Mouse (Mus musculus) neural tube, embryonic 15.5 days (tissue): ENCODE results near the gene Gm49337. TPM values are rescaled to one million over a fixed set of nuclear protein-coding genes. Genes with fewer than 3 reads are reported as not detected.

Experiments
- ATAC-seq: fragments of 200-750 bp; cut with Nextera tagmentation; 2 replicates; pipeline ENCODE4 v1.8.0; 2017; ENCODE audit warnings: mild to moderate bottlenecking, moderate TSS enrichment, moderate library complexity; ENCODE audit not compliant: low FRiP score
- H3K27ac ChIP-seq: fragments of 300-500 bp; sonication (generic); replicated peaks from 2 replicates; pipeline ENCODE4 v1.5.1; 2015; ENCODE audit warnings: mild to moderate bottlenecking, inconsistent platforms
- H3K27me3 ChIP-seq: fragments of 300-500 bp; sonication (generic); replicated peaks from 2 replicates; pipeline ENCODE4 v1.6.1; 2015; ENCODE audit warnings: inconsistent platforms
- H3K36me3 ChIP-seq: fragments of 300-500 bp; sonication (generic); 2 replicates; pipeline ENCODE4 v1.6.1; 2015; ENCODE audit warnings: inconsistent platforms
- H3K4me1 ChIP-seq: fragments of 300-500 bp; sonication (generic); 2 replicates; pipeline ENCODE4 v1.6.1; 2015; ENCODE audit warnings: inconsistent platforms
- H3K4me2 ChIP-seq: fragments of 300-500 bp; sonication (generic); 2 replicates; pipeline ENCODE4 v1.6.1; 2015; ENCODE audit warnings: inconsistent platforms, mild to moderate bottlenecking, moderate library complexity
- H3K4me3 ChIP-seq: fragments of 300-500 bp; sonication (generic); replicated peaks from 2 replicates; pipeline ENCODE4 v1.5.1; 2015; ENCODE audit warnings: mild to moderate bottlenecking, inconsistent platforms
- H3K9ac ChIP-seq: fragments of 300-500 bp; sonication (generic); replicated peaks from 2 replicates; pipeline ENCODE4 v1.6.1; 2015; ENCODE audit warnings: mild to moderate bottlenecking, inconsistent platforms
- H3K9me3 ChIP-seq: fragments of 300-500 bp; sonication (generic); replicated peaks from 2 replicates; pipeline ENCODE4 v1.6.1; 2016; ENCODE audit warnings: inconsistent platforms
- WGBS: fragments of 180-500 bp; shearing (Covaris S2); methylation state at CpG from one replicate; pipeline ENCODE4 v1.1.7; 2015; ENCODE audit warnings: mixed read lengths; 5-methylcytosine and 5-hydroxymethylcytosine counted together
- polyA plus RNA-seq: library from polyadenylated mRNA; unstranded; fragments of >200 nt; fragmentation: Nextera tagmentation; extraction: Ambion mirVana; gene quantifications from 2 replicates; pipeline ENCODE4 v1.2.1, GENCODE M21; 2015

Gene Gm49337
- polyA plus RNA-seq, 1 experiment from 2014 or later, result not detected

DNA sequence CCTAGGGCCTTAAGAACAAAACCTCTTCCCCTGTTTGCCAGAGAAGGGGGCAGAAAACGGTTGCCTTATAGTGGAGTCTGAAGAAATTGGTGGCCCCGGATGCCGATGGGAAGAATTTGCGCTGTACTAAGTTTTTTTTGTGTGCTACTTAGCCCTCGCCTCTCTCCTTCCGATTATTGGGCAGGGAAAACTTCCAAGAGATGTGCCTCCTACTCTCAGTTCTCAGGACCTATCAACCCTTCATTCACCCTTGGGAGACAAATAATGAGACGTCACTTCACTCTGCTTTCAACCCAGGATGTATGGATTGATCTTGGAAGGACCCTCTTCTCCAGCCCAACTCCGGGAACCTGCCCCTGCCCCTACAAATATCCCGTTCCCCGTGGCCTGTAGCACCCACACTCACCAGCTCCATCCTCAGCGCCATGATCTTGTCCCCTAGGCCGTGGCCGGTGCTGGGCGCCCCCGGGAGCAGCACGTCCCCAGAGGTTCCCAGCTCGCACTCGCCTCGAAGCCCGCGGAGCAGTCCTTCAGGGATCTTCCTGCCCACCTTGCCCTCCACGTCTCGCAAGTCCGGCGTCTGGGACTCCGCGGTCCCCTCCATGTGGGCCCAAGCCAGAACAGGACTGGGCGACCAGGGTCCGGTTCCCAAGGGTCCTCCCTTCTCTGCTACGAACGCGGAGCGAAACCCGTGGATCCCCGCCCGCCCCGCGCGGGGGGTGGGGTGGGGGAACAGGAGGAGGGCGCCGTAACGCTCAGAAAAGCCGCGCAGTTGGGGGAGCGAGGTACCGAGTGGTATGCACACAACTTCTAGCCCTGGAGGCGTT is 29.1 kb upstream of the Gm49337 start:
- Histone ChIP-seq H3K4me2 (peak overlapping the region; percentile 98), H3K4me1 (peaks cover 21% of the 10 kb centered on the region), H3K36me3 (no peaks in the 10 kb centered on the region), H3K4me3 (peak overlapping the region; percentile 66), H3K27ac (no peak overlapping the region), H3K9me3 (no peaks in the 10 kb centered on the region), H3K9ac (peak overlapping the region; percentile 61), H3K27me3 (no peaks in the 10 kb centered on the region; the same call in 1 of the 2 replicates)
- ATAC-seq, result peak; percentile 71
- under 1% methylated on average over 47 of the region's 47 CpGs for WGBS

- Histone ChIP-seq H3K4me3 (peak overlapping the region; percentile 68), H3K4me1 (peaks cover 22% of the 10 kb centered on the region), H3K4me2 (peak overlapping the region; percentile 64), H3K9ac (peak overlapping the region; percentile 87), H3K9me3 (no peaks in the 10 kb centered on the region), H3K36me3 (peaks cover 28% of the 10 kb centered on the region), H3K27me3 (no peaks in the 10 kb centered on the region), H3K27ac (peak overlapping the region; percentile 86)
- 23% methylated on average over 6 of the region's 6 CpGs for WGBS
- ATAC-seq, result peak; percentile 25; the same call in 1 of the 2 replicates
Measured at GRCm38 (mm10) chr4:116149812-116150155, 23.4 kb upstream of the Gm49337 start.

DNA sequence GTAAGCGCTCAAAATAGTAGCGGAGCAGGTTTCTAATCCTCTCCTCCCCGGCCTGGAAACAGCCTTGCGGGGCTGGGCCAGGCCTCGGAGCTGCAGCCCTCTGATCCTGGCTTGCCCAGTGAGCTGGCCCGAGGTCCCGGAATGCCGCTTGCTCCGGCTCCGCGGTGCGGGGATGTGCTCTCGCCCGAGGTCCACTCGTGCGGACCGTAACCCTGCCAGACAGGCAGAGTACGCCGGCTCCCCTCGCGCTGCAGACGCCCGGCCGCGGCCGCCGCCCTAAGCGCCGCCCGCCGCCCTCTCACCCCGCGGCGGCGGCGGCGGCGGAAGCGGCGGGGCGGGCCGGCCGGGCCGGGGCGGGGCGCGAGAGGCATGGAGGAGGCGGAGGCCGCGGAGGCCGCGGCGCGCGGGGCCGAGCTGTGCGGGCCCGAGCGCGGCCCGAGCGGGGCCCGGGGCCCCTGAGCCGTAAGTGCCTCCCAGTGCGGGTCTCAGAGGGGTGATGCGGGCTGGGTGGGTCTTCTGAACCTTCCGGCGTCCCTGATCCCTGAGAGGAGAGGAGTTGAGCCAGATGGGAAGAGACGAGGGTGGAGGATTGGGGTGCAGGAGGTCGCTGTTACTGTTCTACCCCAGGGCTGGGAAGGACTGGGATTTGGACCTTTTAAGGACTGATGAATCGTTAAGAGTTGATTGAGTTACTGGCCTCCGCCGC is 22.9 kb upstream of the Gm49337 start:
- Histone ChIP-seq H3K36me3 (peaks cover 33% of the 10 kb centered on the region), H3K9ac (peak overlapping the region; percentile 87), H3K9me3 (no peaks in the 10 kb centered on the region), H3K27ac (peak overlapping the region; percentile 86), H3K4me3 (peak overlapping the region; percentile 68), H3K27me3 (no peaks in the 10 kb centered on the region), H3K4me1 (peaks cover 21% of the 10 kb centered on the region), H3K4me2 (peak overlapping the region; percentile 64)
- WGBS, result under 1% methylated on average over 64 of the region's 73 CpGs
- peak; percentile 94 for ATAC-seq

DNA sequence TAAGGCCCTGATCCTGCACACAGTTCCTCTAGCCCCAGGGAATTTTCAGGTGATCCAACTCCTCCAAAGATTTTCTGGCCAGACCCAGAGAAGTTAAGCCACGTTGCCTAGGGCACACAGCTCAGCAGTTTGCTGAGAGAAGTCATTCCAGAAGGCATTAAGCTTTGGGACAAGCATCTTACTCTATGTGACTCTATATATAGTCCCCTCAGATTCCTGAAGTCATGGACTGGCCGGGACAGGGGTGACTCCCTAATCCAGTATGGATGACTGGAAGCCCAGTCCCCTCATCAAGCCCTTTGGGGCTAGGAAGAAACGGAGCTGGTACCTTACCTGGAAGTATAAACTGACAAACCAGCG is 22.3 kb upstream of the Gm49337 start:
- H3K4me3 ChIP-seq, result peak overlapping the region; percentile 68
- H3K36me3 ChIP-seq, result peaks cover 39% of the 10 kb centered on the region
- H3K4me2 ChIP-seq, result peak overlapping the region; percentile 64
- no peaks in the 10 kb centered on the region for H3K9me3 ChIP-seq
- peak; percentile 4; the same call in 1 of the 2 replicates for ATAC-seq
- H3K4me1 ChIP-seq, result peaks cover 21% of the 10 kb centered on the region
- WGBS, result 27% methylated on average over 4 of the region's 4 CpGs
- peak overlapping the region; percentile 86 for H3K27ac ChIP-seq
- no peaks in the 10 kb centered on the region for H3K27me3 ChIP-seq
- H3K9ac ChIP-seq, result peak overlapping the region; percentile 87

DNA sequence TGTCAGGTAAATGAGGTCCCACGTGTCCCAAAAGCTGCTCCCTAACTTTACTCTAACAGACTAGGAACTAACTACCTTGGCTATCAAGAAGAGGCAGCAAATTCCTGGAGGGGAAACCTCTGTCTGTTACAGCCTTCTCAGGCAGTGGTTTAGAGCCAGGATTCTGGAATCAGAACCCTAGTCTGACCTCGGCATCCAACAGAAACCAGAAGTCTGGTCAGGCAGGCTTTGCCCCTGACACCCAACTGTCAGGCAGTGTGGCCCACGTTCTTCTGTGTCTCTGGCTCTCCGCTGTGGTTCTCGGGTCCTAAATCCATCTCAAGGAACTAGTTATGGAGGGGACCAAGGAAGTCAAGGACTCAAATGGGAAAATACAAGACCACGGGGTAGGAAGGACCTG is 21.9 kb upstream of the Gm49337 start, which contains the start of gene Lurap1:
Gene Lurap1, minus strand, starts transcription at position 101 of the 400 bp plus-strand sequence.
- WGBS, result 84% methylated on average over 6 of the region's 6 CpGs
- H3K27ac ChIP-seq, result peak within 1 kb of the TSS; percentile 86
- ATAC-seq, result no peak
- H3K4me2 ChIP-seq, result peak within 1 kb of the TSS; percentile 64
- H3K4me3 ChIP-seq, result peak within 1 kb of the TSS; percentile 68
- H3K4me1 ChIP-seq, result peaks cover 21% of the 10 kb centered on the region
- H3K9ac ChIP-seq, result peak within 1 kb of the TSS; percentile 87
- no peaks in the 10 kb centered on the region for H3K9me3 ChIP-seq
- H3K36me3 ChIP-seq, result peaks cover 43% of the 10 kb centered on the region
- no peaks in the 10 kb centered on the region for H3K27me3 ChIP-seq

- no peak overlapping the region for H3K4me3 ChIP-seq
- no peak overlapping the region for H3K4me2 ChIP-seq
- WGBS, result 93% methylated on average over 15 of the region's 15 CpGs
- H3K36me3 ChIP-seq, result peaks cover 57% of the 10 kb centered on the region
- no peaks in the 10 kb centered on the region for H3K9me3 ChIP-seq
- no peaks in the 10 kb centered on the region for H3K27me3 ChIP-seq
- no peak overlapping the region for H3K27ac ChIP-seq
- ATAC-seq, result no peak
- no peak overlapping the region for H3K9ac ChIP-seq
- H3K4me1 ChIP-seq, result peaks cover 21% of the 10 kb centered on the region
Measured at GRCm38 (mm10) chr4:116152702-116153101, 20.5 kb upstream of the Gm49337 start.

DNA sequence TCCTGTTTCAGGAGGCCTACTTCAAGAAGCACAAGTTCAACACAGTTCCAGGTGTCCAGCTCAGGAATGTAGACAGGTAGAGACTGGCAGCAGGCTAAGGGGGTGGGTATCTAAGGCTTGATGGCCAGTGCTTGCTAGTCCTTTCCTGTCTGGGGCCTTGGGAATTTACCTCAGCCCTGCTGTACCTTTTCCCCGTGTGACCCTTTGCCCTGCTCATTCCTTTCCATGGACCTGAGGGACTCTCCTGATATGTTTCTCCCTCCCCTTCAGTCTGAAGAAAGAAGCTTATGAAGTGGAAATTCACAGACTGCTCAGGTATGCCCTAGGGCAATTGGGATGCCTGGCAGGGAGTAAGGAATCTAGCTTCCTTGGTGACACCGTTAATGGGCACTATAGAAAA is 15.3 kb upstream of the Gm49337 start:
- Histone ChIP-seq H3K9ac (no peak overlapping the region), H3K9me3 (no peaks in the 10 kb centered on the region), H3K27me3 (no peaks in the 10 kb centered on the region), H3K27ac (no peak overlapping the region), H3K4me3 (no peak overlapping the region), H3K4me2 (no peak overlapping the region), H3K4me1 (no peaks in the 10 kb centered on the region), H3K36me3 (peaks cover 79% of the 10 kb centered on the region)
- 92% methylated on average over 2 of the region's 2 CpGs for WGBS
- no peak for ATAC-seq

DNA sequence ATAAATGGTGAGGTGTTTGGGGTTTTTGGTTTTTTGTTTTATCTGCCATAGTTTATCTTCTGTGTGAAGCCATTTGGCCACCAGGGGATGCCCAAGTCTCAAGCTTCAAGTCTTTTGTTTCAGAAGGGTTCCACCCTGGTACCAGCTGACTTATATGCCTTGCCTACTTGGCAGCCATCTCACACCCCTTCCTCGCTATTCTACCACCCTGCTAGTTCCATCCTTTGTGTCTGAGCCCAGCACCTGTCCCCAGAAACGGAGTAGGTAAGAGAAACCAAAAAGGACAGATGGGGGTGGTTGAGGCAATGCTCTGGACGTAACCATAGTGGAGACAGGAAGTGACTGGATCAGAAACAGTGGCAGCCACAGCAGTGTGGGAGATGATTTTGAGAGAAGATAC is 13.3 kb upstream of the Gm49337 start:
- WGBS, result 71% methylated on average over 3 of the region's 3 CpGs
- Histone ChIP-seq H3K27me3 (no peaks in the 10 kb centered on the region), H3K9me3 (no peaks in the 10 kb centered on the region), H3K4me2 (no peak overlapping the region), H3K9ac (no peak overlapping the region), H3K4me1 (no peaks in the 10 kb centered on the region), H3K27ac (no peak overlapping the region), H3K4me3 (no peak overlapping the region), H3K36me3 (peaks cover 59% of the 10 kb centered on the region)
- 0 out of 2 replicates have a peak, but pooled peaks have one; percentile 31 for ATAC-seq

- Histone ChIP-seq H3K4me2 (no peak overlapping the region), H3K9ac (no peak overlapping the region), H3K4me1 (no peaks in the 10 kb centered on the region), H3K9me3 (no peaks in the 10 kb centered on the region), H3K27me3 (no peaks in the 10 kb centered on the region), H3K4me3 (no peak overlapping the region), H3K27ac (no peak overlapping the region), H3K36me3 (peaks cover 50% of the 10 kb centered on the region)
- 85% methylated on average over 3 of the region's 3 CpGs for WGBS
- no peak for ATAC-seq
Measured at GRCm38 (mm10) chr4:116160769-116161168, 12.4 kb upstream of the Gm49337 start.

DNA sequence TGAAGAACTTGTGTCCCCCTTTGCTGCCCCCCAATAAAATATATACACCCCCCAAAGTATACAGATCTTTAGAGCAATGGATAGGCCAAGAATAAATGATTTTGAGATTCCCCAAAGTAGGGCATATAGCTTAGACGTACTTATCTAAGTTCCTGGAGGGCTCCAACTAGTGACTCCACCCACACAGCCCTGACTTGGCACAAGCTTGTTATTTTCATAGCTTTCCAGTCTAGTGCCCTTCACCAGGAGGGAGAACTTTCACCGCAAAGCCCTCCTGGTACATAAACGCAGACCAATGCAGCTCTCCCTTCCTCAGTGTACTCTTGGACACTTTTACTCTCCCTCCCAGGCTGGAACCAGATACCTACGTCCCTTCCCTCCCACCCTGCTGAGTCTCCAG is 11.0 kb upstream of the Gm49337 start:
- H3K4me1 ChIP-seq, result no peaks in the 10 kb centered on the region
- H3K9me3 ChIP-seq, result no peaks in the 10 kb centered on the region
- no peak overlapping the region for H3K9ac ChIP-seq
- ATAC-seq, result no peak
- H3K27ac ChIP-seq, result no peak overlapping the region
- H3K27me3 ChIP-seq, result no peaks in the 10 kb centered on the region
- 85% methylated on average over 4 of the region's 4 CpGs for WGBS
- H3K4me3 ChIP-seq, result no peak overlapping the region
- H3K4me2 ChIP-seq, result no peak overlapping the region
- peaks cover 37% of the 10 kb centered on the region for H3K36me3 ChIP-seq

GRCm38 (mm10) chr4:116164759-116165554 is 8.2 kb upstream of the Gm49337 start:
- Histone ChIP-seq H3K27ac (no peak overlapping the region), H3K9me3 (no peaks in the 10 kb centered on the region), H3K9ac (no peak overlapping the region), H3K4me3 (no peak overlapping the region), H3K36me3 (peaks cover 12% of the 10 kb centered on the region), H3K27me3 (no peaks in the 10 kb centered on the region), H3K4me1 (no peaks in the 10 kb centered on the region), H3K4me2 (no peak overlapping the region)
- 84% methylated on average over 2 of the region's 2 CpGs for whole genome bisulfite sequencing
- ATAC-seq, result no peak
